12 mouse cellular contexts compared by ENCODE assay signal in genomic region chr6:96000011-96000476, GRCm38 (mm10).
A peak's percentile ranks its signal among the peaks of the same experiment; 100 is the strongest.
DNase-seq lines count a peak whose midpoint lies in the region; ATAC-seq and TF ChIP-seq lines count a peak whose summit lies in the region.
"Had no signal": no experiment of that assay in that cellular context is flagged by ENCODE, and none has a peak within 500 bp of the region (broad histone marks: within the 10 kb centered on the region; RNA-seq: fewer than 3 reads in every experiment).

No protein-coding gene starts in this region.

- no peak overlapping the region for H3K4me2 ChIP-seq in hindbrain, embryonic 11.5 days (replicated peaks; ENCODE audit: low read depth, low read length)
- H3K4me2 ChIP-seq in hindbrain, embryonic 16.5 days (ENCODE audit: low read length), result no peak overlapping the region
- no peak overlapping the region for H3K4me2 ChIP-seq in neural tube, embryonic 14.5 days (ENCODE audit: low read depth, low read length)
- H3K4me2 ChIP-seq in liver, embryonic 12.5 days, result no peak overlapping the region
- H3K4me2 ChIP-seq: heart, embryonic 15.5 days had no signal

- no peaks in the 10 kb centered on the region for H3K27me3 ChIP-seq in hindbrain, embryonic 11.5 days (ENCODE audit: control insufficient read depth, insufficient read depth, low read length)
- H3K27me3 ChIP-seq in hindbrain, embryonic 16.5 days (replicated peaks; ENCODE audit: control insufficient read depth, insufficient read depth, low read length), result no peaks in the 10 kb centered on the region; the same call in 1 of the 2 replicates
- H3K27me3 ChIP-seq in neural tube, embryonic 14.5 days (ENCODE audit: control insufficient read depth, insufficient read depth, low read length), result no peaks in the 10 kb centered on the region
- no peaks in the 10 kb centered on the region for H3K27me3 ChIP-seq in liver, embryonic 12.5 days (replicated peaks)
- H3K27me3 ChIP-seq: heart, embryonic 15.5 days had no signal

- H3K4me1 ChIP-seq in hindbrain, embryonic 11.5 days (replicated peaks; ENCODE audit: control insufficient read depth, insufficient read depth, low read length), result no peaks in the 10 kb centered on the region
- H3K4me1 ChIP-seq in hindbrain, embryonic 16.5 days (ENCODE audit: control insufficient read depth, insufficient read depth, low read depth, low read length), result no peaks in the 10 kb centered on the region
- H3K4me1 ChIP-seq in cortical plate, adult 2 months (ENCODE audit: control insufficient read depth, insufficient read depth, low read length), result peaks cover 2% of the 10 kb centered on the region; the same call in 1 of the 2 replicates
- peaks cover 9% of the 10 kb centered on the region; the same call in 1 of the 2 replicates for H3K4me1 ChIP-seq in neural tube, embryonic 14.5 days (ENCODE audit: control insufficient read depth, insufficient read depth, low read length)
- H3K4me1 ChIP-seq in liver, embryonic 12.5 days, result no peaks in the 10 kb centered on the region
- H3K4me1 ChIP-seq: heart, embryonic 15.5 days had no signal

- H3K4me3 ChIP-seq in hindbrain, embryonic 11.5 days (ENCODE audit: low read depth, low read length), result no peak overlapping the region
- no peak overlapping the region for H3K4me3 ChIP-seq in hindbrain, embryonic 16.5 days (ENCODE audit: low read length)
- H3K4me3 ChIP-seq in cortical plate, adult 2 months (ENCODE audit: insufficient read depth, low read length), result no peak overlapping the region
- H3K4me3 ChIP-seq in neural tube, embryonic 14.5 days (ENCODE audit: low read depth, low read length), result no peak overlapping the region
- H3K4me3 ChIP-seq in liver, embryonic 12.5 days, result no peak overlapping the region
- H3K4me3 ChIP-seq: heart, embryonic 15.5 days had no signal

- H3K27ac ChIP-seq in hindbrain, embryonic 11.5 days (ENCODE audit: low read depth, low read length), result no peak overlapping the region
- H3K27ac ChIP-seq in hindbrain, embryonic 16.5 days (ENCODE audit: low read depth, low read length), result no peak overlapping the region
- peak overlapping the region; percentile 53; the same call in 1 of the 2 replicates for H3K27ac ChIP-seq in cortical plate, adult 2 months (ENCODE audit: insufficient read depth, low read length)
- no peak overlapping the region for H3K27ac ChIP-seq in neural tube, embryonic 14.5 days (ENCODE audit: low read depth, low read length)
- H3K27ac ChIP-seq in liver, embryonic 12.5 days, result no peak overlapping the region
- H3K27ac ChIP-seq: heart, embryonic 15.5 days had no signal

- no peaks in the 10 kb centered on the region for H3K36me3 ChIP-seq in hindbrain, embryonic 11.5 days (ENCODE audit: control insufficient read depth, insufficient read depth, low read length)
- H3K36me3 ChIP-seq in hindbrain, embryonic 16.5 days (ENCODE audit: control insufficient read depth, insufficient read depth, low read length), result no peaks in the 10 kb centered on the region
- H3K36me3 ChIP-seq in neural tube, embryonic 14.5 days (ENCODE audit: control insufficient read depth, insufficient read depth, low read length), result no peaks in the 10 kb centered on the region
- H3K36me3 ChIP-seq in liver, embryonic 12.5 days, result no peaks in the 10 kb centered on the region
- H3K36me3 ChIP-seq: heart, embryonic 15.5 days had no signal

- H3K9me3 ChIP-seq in hindbrain, embryonic 11.5 days (ENCODE audit: control insufficient read depth, low read length), result no peaks in the 10 kb centered on the region
- H3K9me3 ChIP-seq in hindbrain, embryonic 16.5 days (ENCODE audit: control insufficient read depth, low read length), result no peaks in the 10 kb centered on the region
- H3K9me3 ChIP-seq in neural tube, embryonic 14.5 days (ENCODE audit: control insufficient read depth, low read length), result no peaks in the 10 kb centered on the region
- H3K9me3 ChIP-seq in liver, embryonic 12.5 days (replicated peaks), result no peaks in the 10 kb centered on the region
- H3K9me3 ChIP-seq: heart, embryonic 15.5 days had no signal

- WGBS in hindbrain, embryonic 11.5 days, result 80% methylated on average over 10 of the region's 10 CpGs
- 54% methylated on average over 10 of the region's 10 CpGs for WGBS in hindbrain, embryonic 16.5 days
- 34% methylated on average over 10 of the region's 10 CpGs for WGBS in neural tube, embryonic 14.5 days
- 79% methylated on average over 10 of the region's 10 CpGs for WGBS in liver, embryonic 12.5 days (ENCODE audit: insufficient replicate concordance)

- no peak for TF ChIP-seq POLR2A in cortical plate, adult 2 months (IDR thresholded peaks at IDR 0.05; ENCODE audit: extremely low read depth, insufficient read depth, low read length)

- ATAC-seq in hindbrain, embryonic 11.5 days (ENCODE audit: low FRiP score), result peak; percentile 10; the same call in 1 of the 2 replicates
- no peak for ATAC-seq in hindbrain, embryonic 16.5 days
- peak; percentile 71; the same call in 1 of the 2 replicates for ATAC-seq in neural tube, embryonic 14.5 days (ENCODE audit: low read depth)
- ATAC-seq in liver, embryonic 12.5 days, result no peak
- ATAC-seq in CD4-positive, CD25-positive, alpha-beta regulatory T cell, adult 4 months, result no peak

- no peak overlapping the region for H3K9ac ChIP-seq in hindbrain, embryonic 11.5 days (ENCODE audit: low read depth, low read length)
- H3K9ac ChIP-seq in hindbrain, embryonic 16.5 days (ENCODE audit: low read depth, low read length), result no peak overlapping the region
- H3K9ac ChIP-seq in neural tube, embryonic 14.5 days (replicated peaks; ENCODE audit: low read depth, low read length), result no peak overlapping the region
- no peak overlapping the region for H3K9ac ChIP-seq in liver, embryonic 12.5 days
- H3K9ac ChIP-seq: heart, embryonic 15.5 days had no signal

- no peak for TF ChIP-seq CTCF in cortical plate, adult 2 months (IDR thresholded peaks at IDR 0.05; ENCODE audit: extremely low read depth, insufficient read depth, low read length)

- no peak for DNase-seq in hindbrain, embryonic 11.5 days (ENCODE audit: low spot score)
- DNase-seq in layer of hippocampus, postnatal 25 days (ENCODE audit: extremely low spot score in 1 of 2, low spot score in 1 of 2), result peak; percentile 9 to 11
- no peak for DNase-seq in heart, adult 8-10 months (ENCODE audit: low spot score)
- DNase-seq: embryo, embryonic 11 days; kidney, adult 18-20 months; lung, postnatal 4 days had no signal

Comparison
In these comparisons a context has a peak if more than half of its experiments do, and no peak if none do; other contexts are left out.
1. ATAC-seq: peak in hindbrain, embryonic 11.5 days (single experiment) and neural tube, embryonic 14.5 days (single experiment); none in hindbrain, embryonic 16.5 days (single experiment), liver, embryonic 12.5 days (single experiment) and CD4-positive, CD25-positive, alpha-beta regulatory T cell, adult 4 months (single experiment).
2. DNase-seq: peak in layer of hippocampus, postnatal 25 days (2 of 2); none in hindbrain, embryonic 11.5 days (single experiment) and heart, adult 8-10 months (single experiment).